Mouse (Mus musculus) hindlimb bud, embryonic 11.5 days (tissue): Measurements from ENCODE around the gene Hmcn1.

Source experiments
- DNase-seq: peaks from one replicate; pipeline ENCODE4 v3.0.0-alpha.2; 2012; ENCODE audit warnings: low read depth, low spot score; ENCODE audit errors: extremely low spot score

Gene Hmcn1

DNA sequence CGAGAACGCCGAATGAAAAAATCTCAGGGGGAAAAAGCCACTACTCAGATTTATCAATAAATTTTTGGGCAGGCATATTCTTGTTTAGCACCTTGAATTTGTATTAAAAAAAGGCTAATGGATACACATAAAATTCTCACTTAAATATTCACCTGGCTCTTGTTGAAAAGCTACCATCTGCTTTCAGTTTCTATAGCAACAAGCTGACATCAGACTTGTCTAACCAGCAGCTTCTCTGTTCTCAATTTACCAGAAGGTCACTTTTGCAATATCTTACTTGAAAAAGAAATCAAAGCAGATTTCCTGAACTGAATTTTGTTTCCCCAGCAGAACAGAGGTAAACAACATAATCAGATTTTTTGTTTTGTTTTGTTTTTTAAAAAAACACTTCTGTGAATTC, 311.8 kb downstream of the Hmcn1 start:
- DNase-seq, result no peak

DNA sequence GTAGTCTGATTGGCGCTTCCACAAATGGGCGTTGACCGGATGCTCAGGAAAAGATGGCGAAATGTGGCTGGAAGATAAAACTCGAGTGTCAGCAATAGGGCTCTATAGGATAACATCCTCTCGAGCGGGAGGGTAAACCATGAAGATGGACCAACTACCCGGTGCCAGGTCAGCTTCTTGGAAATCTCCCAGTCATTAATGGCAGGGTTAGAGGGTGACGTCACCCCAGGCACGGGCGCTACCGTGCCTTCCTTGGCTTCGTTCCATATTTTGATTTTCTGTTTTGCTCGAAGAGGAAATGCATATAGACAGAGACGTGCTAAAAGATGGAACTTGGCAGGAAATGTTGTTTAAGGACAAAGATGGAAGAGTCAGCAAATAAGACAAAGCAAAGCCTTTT, 312.2 kb downstream of the Hmcn1 start:
- no peak for DNase-seq

DNA sequence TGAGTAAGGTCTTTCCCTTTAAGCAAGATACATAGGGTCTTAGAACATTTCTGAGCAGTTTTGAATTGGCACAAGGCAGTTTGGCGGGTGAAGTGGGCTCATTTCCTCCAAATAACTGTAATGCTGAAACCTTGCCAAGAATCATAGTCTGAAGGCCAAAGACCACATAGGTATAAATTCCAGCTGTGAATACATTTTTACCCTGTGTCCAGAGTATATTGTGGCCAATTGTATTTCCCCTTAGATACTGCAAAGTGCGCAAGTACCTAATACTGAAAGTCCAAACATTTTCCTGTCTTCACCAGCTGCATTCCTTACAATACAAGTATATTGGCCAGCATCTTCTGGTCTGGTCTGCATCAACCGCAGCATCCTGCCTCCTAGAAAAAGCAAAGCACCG, 312.9 kb downstream of the Hmcn1 start:
- DNase-seq, result no peak

DNA sequence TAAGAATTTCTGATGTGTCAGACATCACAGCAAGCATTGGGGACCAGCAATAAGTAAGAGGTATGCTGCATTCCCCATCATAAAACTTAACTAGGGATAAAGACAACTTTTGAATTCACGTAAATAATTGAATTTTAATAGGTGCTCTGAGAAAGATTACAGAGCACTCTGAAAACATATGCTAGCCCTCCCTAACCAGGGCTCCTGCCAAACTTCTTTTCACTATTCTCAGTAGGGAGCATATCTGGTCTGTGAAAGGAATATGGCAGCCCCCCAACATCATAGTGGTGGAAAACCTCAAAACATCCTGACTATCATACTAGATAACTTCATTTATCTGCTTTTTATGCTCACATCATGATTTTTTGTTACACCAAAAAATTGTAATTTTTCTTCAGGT, 347.9 kb downstream of the Hmcn1 start:
- DNase-seq, result no peak

DNA sequence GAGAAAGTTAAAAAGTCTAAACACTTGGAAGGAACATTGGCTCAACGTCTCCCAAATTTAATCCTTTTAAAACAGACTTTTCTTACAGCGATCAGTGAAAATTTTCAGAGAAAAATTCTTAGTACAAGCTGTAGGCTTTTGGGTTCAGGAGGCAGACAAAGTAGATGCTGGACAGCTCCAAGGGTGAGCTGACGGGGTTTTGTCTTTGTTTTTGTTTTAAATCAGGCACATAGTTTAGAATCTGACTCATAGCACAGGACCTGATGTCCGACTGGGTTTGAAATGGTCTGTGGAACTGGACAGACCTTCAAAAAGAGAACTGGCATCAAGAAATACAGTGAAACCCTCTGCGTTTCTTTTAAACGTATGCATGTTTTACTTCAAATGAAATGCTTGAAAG, 353.7 kb downstream of the Hmcn1 start:
- DNase-seq, result no peak

DNA sequence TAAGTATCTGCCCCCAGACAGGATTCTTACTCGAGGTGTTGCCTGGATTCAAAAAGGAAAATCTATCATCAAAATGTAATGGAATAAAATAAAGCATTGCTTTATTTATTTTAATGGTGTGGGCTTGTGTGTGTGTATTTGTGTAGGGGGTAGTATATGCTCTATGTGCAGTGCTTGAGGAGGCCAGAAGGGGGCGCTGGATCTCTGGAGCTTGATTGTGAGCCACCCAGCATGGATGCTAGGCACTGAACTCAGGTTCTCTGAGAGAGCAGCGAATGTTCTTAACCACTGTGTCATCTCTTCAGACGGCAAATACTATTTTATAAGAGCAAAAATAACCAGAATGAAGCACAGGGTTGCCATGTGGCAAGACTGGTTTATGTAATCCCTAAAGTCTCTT, 360.7 kb downstream of the Hmcn1 start:
- no peak for DNase-seq

DNA sequence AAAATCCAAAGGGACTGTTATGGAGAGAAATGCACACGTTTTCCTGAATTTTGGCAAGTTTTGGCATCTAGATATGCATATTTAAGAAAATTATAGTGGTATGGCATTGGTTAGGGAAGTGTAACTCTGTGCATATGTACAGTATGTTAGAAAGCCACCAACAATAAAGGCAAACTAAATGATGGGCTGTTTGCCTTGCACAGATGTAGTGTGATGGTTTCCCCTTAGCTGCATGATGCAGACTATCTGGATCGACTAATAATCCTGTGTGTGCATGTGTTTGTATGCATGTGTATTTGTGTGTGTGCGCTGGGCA, 361.4 kb downstream of the Hmcn1 start:
- DNase-seq, result no peak

DNA sequence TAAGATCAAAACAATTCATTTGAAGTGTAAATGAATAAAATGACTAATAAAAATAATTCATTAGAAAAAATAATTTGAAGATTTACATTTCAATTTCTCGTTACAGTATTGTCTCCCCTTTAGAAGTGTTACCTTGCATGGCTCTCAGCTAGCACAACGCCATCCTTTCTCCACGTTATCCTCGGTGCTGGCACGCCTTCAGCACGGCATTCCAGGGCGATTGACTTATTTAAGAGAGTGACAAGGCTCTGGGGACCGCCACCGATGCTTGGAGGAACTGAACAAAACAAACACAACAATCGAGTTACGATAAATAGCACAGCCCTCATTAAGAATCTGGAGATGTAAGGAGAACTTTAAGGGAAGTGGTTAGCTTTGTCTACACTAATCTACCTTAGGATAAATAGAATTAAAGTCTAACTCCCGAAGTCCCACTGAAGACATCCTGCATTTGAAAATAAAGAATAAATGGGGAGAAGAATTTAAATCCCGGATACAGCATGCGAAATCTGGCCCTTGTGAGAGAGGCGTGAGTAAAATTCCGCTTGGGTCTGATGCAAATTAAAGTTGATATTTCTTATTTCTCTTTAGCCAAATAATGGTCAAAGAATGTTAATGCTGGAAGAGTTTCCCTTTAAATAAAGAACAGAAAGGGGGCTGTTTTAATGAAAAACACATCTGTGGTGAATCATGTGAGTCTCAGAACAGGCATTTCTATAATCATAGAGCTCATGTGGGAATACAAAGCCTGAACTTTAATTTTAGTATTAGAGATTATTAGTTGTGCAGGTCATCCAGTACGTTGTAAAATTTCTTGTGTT, 362.0 kb downstream of the Hmcn1 start:
- DNase-seq, result no peak

DNA sequence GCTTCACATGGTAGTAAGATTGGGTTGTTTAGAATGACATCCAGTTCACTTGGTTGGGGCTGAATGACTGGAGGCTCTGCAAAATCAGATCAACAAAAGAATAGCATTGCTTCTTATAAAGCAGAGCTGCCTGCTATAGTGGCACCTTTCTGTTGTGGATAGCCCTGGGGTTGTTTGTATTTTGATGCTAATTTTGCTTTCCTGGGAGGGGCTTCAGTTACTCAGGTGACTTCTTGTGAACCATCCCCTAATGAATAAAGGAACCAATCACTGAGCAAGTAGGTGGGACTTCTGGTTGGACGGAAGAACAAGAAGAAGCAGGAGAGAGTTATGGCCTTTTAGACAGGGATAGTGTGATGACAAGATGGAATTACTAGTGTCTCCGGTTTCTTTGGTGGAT, 370.0 kb downstream of the Hmcn1 start:
- no peak for DNase-seq

DNA sequence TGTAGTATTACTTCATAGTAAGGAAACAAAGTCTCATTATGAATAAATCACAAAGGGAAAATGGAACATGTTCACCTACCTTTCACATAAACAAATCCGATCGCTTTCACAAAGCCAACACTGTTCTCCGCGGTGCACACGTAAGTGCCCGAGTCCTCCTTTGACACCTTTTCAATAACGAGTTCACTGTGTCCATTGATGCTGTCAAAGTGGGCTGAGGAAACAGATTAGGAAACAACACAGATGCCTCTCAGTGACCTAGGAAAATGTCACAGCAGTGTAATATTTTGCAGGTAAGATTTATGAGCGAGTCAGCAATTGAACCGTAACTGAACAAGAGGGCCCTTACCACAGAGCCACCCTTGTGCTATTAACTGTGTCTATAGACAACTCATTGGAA, 382.7 kb downstream of the Hmcn1 start:
- DNase-seq, result no peak

DNA sequence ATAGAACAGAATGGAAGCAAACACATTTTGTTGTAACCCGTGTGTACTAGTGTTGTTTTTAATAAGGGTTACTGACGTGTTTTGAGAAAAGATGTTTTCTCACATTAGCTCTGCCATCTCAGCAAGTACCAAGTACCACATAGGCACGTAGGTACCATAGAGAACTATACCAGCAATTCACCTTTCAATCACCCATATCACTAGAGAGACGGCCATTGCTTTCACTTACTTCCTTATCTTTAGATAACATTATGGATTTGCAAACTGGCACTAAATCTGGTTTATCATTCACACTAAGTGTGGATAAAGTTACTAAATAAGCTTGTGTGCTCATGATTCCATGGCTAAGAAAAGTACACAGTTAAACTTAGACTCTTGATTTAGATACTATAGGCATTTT, 387.1 kb downstream of the Hmcn1 start:
- DNase-seq, result no peak

DNA sequence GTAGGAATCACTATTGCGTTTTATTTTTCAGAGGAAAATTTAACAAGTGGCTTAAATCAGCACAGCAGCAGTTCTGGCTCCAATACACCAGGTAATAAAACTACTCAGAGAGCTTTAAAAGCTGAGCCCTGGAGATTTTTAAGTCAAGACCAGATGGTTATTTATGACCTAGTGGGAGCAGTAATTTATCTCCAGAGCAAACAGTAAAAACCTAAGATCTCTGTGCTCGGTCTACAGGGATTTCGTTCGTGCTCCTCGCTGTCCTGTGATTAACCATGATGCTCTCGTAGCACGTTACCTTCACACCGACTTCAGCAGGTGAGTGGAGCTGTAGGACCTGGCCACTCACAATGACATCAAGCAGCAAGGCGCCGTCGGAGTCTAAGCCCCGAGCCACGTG, 399.6 kb downstream of the Hmcn1 start:
- DNase-seq, result peak; percentile 70

DNA sequence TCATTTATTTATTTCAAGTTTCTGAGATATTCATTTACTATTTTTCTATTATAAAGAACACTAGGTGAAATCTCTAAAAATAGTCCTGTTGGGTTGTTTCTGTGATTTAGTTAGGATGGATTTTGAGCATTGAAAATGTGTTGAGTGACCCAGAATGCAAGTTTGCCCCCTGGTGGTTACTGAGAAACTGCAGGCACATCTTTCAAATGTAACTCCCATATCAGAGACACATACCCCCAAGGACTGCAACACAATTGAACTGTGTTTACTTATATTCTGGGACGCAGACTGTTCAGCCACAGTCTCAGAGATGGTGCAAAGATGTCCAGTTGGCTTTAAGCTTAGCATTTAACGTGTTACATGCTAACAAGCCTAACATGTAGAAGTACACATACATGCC, 402.0 kb downstream of the Hmcn1 start:
- no peak for DNase-seq

DNA sequence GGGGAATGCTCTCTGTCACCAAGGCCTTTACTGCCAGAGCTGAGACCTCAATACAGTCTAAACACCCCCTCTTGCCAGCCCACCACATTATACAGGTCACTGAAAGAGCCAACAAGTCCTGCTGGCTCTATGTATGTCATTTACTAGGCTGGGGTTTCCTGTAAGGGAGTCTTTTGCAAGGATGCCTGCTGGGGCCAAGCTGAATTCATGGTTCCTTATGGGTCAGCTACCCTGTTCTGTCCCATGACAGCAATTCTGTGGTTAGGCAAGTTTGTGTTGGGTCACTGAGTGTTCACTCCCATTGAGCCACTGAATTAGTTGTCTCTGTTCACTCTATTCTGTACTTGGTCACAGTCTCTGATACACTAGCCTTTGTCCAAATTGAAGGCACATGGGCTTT, 405.8 kb downstream of the Hmcn1 start:
- no peak for DNase-seq

DNA sequence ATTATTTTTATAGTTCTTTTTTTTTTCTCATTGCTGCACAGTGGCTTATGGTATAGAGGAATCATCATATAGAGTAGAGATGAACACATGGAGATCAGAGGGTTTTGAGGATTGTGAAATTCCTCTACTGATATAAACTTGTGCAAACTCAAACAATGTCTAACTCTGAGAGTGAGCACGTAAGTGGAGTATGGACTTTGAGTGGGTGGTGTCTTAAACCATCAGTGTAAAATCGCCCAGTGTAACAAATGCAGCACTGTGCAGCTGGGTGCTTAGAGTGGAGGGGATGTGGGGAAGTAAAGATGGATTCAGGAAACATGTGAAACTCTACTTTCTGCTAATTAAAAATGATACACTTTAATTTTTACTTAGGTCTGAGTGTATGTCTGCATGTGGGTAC, 408.8 kb downstream of the Hmcn1 start:
- no peak for DNase-seq

DNA sequence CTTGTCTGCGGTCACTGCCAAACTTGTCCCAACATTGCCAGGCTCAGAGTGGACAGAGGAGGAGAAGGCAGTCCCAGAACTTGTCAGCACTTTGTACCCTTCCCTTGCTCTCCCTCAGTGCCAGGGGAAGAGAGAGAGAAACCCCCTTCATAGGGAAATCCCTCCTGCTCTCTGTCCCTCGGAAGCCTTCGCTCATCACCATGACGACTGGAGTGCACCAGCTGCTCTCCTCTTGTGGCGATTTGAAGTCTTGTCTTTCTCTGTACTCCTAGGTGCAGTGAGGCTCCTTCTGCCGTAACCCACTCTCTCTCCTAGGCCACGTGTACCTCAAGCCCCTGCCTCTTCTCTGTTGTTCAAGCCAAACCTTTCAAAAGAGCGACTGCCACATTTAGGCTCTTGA, 409.5 kb downstream of the Hmcn1 start:
- no peak for DNase-seq

DNA sequence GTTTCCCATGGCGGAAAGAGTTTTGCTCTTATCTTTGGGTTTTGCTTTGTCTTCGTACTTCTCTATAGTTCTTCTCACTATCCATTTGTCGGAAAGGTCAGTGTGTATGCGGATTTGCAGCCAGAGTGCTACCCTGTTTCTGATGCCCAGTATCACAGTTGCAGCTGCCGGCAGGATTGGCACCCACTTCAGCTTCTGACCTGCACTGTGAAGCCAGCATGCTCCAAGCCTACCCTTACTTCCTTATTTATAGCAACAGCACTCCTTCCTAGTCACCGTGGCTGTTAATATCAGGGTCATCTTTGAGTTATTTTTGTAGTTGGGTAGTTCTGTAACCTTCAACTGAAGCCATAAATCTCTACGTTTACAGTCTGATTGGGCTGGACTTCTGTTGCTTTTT, 412.7 kb downstream of the Hmcn1 start:
- no peak for DNase-seq

DNA sequence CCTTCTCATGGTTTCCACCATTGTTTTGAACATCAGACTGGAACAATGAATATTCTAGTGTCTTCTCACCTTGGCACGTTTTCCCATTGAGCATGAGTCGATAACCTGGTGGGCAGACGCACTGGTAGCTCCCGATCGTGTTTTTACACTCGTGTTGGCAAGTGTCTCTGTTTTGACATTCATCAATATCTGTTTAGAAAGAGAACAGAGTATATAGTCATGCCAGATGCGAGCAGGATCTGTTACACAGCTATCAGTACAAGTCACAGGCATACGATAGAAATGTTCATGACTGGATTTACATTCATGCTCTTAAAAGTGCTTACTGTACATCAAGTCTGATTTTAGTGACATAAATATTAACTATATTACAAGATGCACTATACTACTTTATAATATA, 419.8 kb downstream of the Hmcn1 start:
- DNase-seq, result no peak

DNA sequence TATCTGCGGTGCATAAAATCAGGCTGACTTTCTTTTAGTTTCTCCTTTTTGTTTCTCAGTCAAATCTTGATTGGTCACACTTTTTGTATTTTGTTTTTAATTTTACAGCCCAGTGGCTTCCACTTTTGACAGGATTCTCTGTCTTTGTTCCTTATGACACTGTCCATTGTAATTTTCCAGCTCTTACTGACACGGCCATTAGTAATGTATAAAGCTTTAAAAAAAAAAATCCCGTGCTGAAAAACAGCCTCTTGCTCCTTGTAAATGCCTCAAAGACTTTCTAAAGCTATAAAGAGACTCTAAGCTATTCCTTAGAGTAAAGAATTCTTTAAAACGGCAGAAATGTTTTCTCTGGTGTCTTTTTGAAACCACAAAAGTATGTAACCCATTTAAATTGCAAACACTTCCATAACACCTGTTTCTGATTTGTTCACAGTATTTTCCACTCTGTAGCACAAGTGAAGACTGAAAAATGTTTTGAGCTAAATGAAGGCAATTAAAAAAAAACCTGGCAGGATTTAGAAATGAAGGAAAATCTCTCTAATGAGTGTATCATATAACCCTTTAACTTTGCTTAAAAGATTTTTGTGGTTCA, 422.6 kb downstream of the Hmcn1 start:
- DNase-seq, result peak; percentile 39

DNA sequence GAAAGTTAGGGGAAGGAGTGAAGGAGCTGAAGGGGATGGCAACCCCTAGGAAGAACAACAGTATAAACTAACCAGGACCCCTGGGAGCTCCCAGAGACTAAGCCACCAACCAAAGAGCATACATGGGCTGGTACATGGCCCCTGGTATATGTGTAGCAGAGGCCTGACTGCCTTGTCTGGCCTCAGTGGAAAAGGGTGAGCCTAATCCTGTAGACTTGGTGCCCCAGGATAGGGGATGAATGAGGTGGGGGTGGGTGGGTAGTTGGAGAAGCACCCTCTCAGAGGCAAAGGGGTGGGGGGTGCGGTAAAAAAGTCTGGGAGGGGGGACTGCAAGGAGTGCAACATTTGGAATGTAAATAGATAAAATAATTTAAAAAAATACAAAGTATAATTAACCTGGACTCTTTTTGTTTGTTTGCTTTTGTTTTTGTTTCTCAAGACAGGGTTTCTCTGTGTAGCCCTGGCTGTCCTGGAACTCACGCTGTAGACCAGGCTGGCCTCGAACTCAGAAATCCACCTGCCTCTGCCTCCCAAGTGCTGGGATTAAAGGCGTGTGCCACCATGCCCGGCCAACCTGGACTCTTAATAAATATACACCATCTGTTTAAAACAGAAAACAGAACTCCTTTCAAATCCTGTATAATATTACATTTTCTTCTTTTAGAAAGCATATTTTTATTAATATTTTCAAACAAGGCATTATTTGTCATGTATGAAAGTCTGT, 423.3 kb downstream of the Hmcn1 start:
- DNase-seq, result no peak

DNA sequence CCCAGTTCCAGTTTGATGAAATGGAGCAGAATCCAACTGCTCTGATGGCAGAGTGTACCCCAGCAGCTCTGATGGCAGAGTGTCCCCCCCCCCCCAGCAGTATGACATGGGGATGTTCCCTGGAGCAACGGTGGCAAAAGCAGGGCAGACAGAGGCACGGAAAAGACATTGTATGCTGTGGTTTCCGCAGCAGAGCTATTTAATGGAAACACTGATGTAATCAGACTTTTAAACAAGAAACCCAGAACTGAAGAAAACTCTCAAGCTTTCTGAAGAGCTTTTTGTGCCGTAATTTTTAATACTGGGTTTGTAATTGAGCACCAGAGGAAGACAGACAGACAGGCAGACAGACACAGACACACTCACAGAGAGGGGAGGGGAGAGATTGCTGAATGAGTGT, 426.9 kb downstream of the Hmcn1 start:
- DNase-seq, result no peak

DNA sequence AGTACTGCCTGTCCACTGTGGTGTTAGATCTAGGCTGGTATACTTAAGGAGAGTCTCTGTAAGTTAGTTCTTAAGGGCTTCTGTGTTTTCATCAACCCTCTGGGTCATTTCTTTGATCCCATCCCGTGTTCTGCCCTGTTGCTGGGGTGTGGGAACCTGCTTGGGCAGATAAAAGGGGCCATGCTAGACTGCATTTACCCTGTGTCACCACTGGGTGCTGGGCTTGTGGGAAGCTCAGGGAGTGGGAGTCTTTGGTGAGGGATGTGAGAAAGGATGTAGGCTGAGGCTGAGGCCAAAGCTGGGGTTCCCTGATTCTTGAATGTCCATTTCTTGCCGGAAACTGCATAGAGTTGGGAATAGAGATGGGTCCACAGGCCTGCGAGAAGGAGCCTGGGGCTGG, 436.6 kb downstream of the Hmcn1 start:
- no peak for DNase-seq
